Mouse (Mus musculus) kidney, postnatal 0 days (tissue): ENCODE measurements around the gene Slc6a13. TPM values are rescaled to one million over a fixed set of nuclear protein-coding genes. Genes with fewer than 3 reads are reported as not detected.
A peak's percentile ranks its signal among the peaks of the same experiment; 100 is the strongest.

ENCODE experiments used
- ATAC-seq: fragments of 200-750 bp; cut with Nextera tagmentation; replicated peaks from 2 replicates; pipeline ENCODE4 v1.8.0; 2017; ENCODE audit warnings: low read depth, moderate number of reproducible peaks, moderate TSS enrichment, moderate library complexity; ENCODE audit not compliant: low FRiP score
- DNase-seq: peaks from one replicate; pipeline ENCODE4 v3.0.0-alpha.2; 2016; ENCODE audit warnings: low spot score
- H3K27ac ChIP-seq: fragments of 300-500 bp; sonication (generic); 2 replicates; pipeline ENCODE4 v1.5.1; 2014; ENCODE audit warnings: mild to moderate bottlenecking
- H3K27me3 ChIP-seq: fragments of 300-500 bp; sonication (generic); 2 replicates; pipeline ENCODE4 v1.6.1; 2014; ENCODE audit warnings: low read length, mixed read lengths; ENCODE audit not compliant: insufficient read depth
- H3K36me3 ChIP-seq: fragments of 300-500 bp; sonication (generic); 2 replicates; pipeline ENCODE4 v1.6.1; 2014; ENCODE audit warnings: low read length, mixed read lengths; ENCODE audit not compliant: insufficient read depth
- H3K4me1 ChIP-seq: fragments of 300-500 bp; sonication (generic); replicated peaks from 2 replicates; pipeline ENCODE4 v1.6.1; 2014; ENCODE audit warnings: antibody characterized with exemption, low read length, mixed read lengths; ENCODE audit not compliant: insufficient read depth
- H3K4me2 ChIP-seq: fragments of 300-500 bp; sonication (generic); 2 replicates; pipeline ENCODE4 v1.6.1; 2014; ENCODE audit warnings: mild to moderate bottlenecking, low read length, moderate library complexity, mixed read lengths
- H3K4me3 ChIP-seq: fragments of 300-500 bp; sonication (generic); replicated peaks from 2 replicates; pipeline ENCODE4 v1.5.1; 2014; ENCODE audit warnings: low read depth, low read length
- H3K9ac ChIP-seq: fragments of 300-500 bp; sonication (generic); 2 replicates; pipeline ENCODE4 v1.6.1; 2014; ENCODE audit warnings: low read depth, low read length
- H3K9me3 ChIP-seq: fragments of 300-500 bp; sonication (generic); replicated peaks from 2 replicates; pipeline ENCODE4 v1.6.1; 2016; ENCODE audit warnings: low read length, inconsistent platforms, mixed read lengths
- CTCF ChIP-seq: IDR thresholded peaks from 2 replicates; pipeline ENCODE4 v1.5.1; 2016; ENCODE audit warnings: antibody characterized with exemption, low read depth, mild to moderate bottlenecking, moderate library complexity
- WGBS: fragments of 180-500 bp; shearing (Covaris S2); extraction: QIAGEN DNeasy Blood & Tissue Kit; methylation state at CpG from one replicate; pipeline ENCODE4 v1.1.7; 2014; 5-methylcytosine and 5-hydroxymethylcytosine counted together
- polyA plus RNA-seq: library from polyadenylated mRNA; unstranded; fragments of >200 nt; fragmentation: Nextera tagmentation; extraction: Ambion mirVana; gene quantifications from 2 replicates; pipeline ENCODE4 v1.2.1, GENCODE M21; 2015

Slc6a13 gene
- polyA plus RNA-seq, 1 experiment from 2014 or later, result 43.8 TPM

- TF ChIP-seq CTCF, result no peak
- Histone ChIP-seq H3K4me2 (no peak overlapping the region), H3K4me1 (0 out of 2 replicates have a peak, but pooled peaks cover 7% of the 10 kb centered on the region), H3K9me3 (no peaks in the 10 kb centered on the region), H3K27me3 (no peaks in the 10 kb centered on the region), H3K9ac (no peak overlapping the region), H3K36me3 (no peaks in the 10 kb centered on the region), H3K4me3 (no peak overlapping the region), H3K27ac (0 out of 2 replicates have a peak overlapping the region, but pooled peaks have one; percentile 1)
- 50% methylated on average over 9 of the region's 9 CpGs for WGBS
- no peak for ATAC-seq
- DNase-seq, result no peak
Measured at GRCm38 (mm10) chr6:121322381-121323110, 22.5 kb downstream of the Slc6a13 start.

GRCm38 (mm10) chr6:121325298-121325697 lies 25.3 kb downstream of the Slc6a13 start:
- H3K9ac ChIP-seq, result no peak overlapping the region
- no peaks in the 10 kb centered on the region for H3K27me3 ChIP-seq
- H3K4me2 ChIP-seq, result no peak overlapping the region
- H3K4me3 ChIP-seq, result no peak overlapping the region
- no peaks in the 10 kb centered on the region for H3K9me3 ChIP-seq
- H3K27ac ChIP-seq, result no peak overlapping the region
- no peak for DNase-seq
- no peaks in the 10 kb centered on the region for H3K36me3 ChIP-seq
- no peak for ATAC-seq
- 77% methylated on average over 3 of the region's 3 CpGs for WGBS
- no peak for TF ChIP-seq CTCF
- 0 out of 2 replicates have a peak, but pooled peaks cover 7% of the 10 kb centered on the region for H3K4me1 ChIP-seq

- H3K36me3 ChIP-seq, result no peaks in the 10 kb centered on the region
- no peaks in the 10 kb centered on the region for H3K9me3 ChIP-seq
- ATAC-seq (no peak), DNase-seq (no peak)
- 0 out of 2 replicates have a peak, but pooled peaks cover 7% of the 10 kb centered on the region for H3K4me1 ChIP-seq
- H3K27me3 ChIP-seq, result no peaks in the 10 kb centered on the region
- TF ChIP-seq CTCF, result no peak
- no peak overlapping the region for H3K9ac ChIP-seq
- H3K27ac ChIP-seq, result no peak overlapping the region
- H3K4me2 ChIP-seq, result no peak overlapping the region
- WGBS, result 40% methylated on average over 9 of the region's 9 CpGs
- H3K4me3 ChIP-seq, result no peak overlapping the region
Measured at GRCm38 (mm10) chr6:121325740-121326139, 25.7 kb downstream of the Slc6a13 start.

GRCm38 (mm10) chr6:121326486-121327069 lies 26.6 kb downstream of the Slc6a13 start:
- 30% methylated on average over 10 of the region's 10 CpGs for WGBS
- Histone ChIP-seq H3K4me3 (no peak overlapping the region), H3K27me3 (no peaks in the 10 kb centered on the region), H3K9me3 (no peaks in the 10 kb centered on the region), H3K4me2 (no peak overlapping the region), H3K4me1 (0 out of 2 replicates have a peak, but pooled peaks cover 7% of the 10 kb centered on the region), H3K36me3 (no peaks in the 10 kb centered on the region), H3K27ac (no peak overlapping the region), H3K9ac (no peak overlapping the region)
- no peak for TF ChIP-seq CTCF
- ATAC-seq, result no peak
- peak; percentile 34 for DNase-seq

GRCm38 (mm10) chr6:121328417-121328884 lies 28.4 kb downstream of the Slc6a13 start:
- H3K27ac ChIP-seq, result no peak overlapping the region
- no peak overlapping the region for H3K4me3 ChIP-seq
- H3K9me3 ChIP-seq, result no peaks in the 10 kb centered on the region
- no peaks in the 10 kb centered on the region for H3K36me3 ChIP-seq
- TF ChIP-seq CTCF, result no peak
- DNase-seq (no peak), ATAC-seq (no peak)
- no peaks in the 10 kb centered on the region for H3K4me1 ChIP-seq
- H3K27me3 ChIP-seq, result no peaks in the 10 kb centered on the region
- WGBS, result 74% methylated on average over 9 of the region's 9 CpGs
- H3K4me2 ChIP-seq, result no peak overlapping the region
- no peak overlapping the region for H3K9ac ChIP-seq

- peak; percentile 55; the same call in 1 of the 2 replicates for ATAC-seq
- no peaks in the 10 kb centered on the region for H3K9me3 ChIP-seq
- H3K4me3 ChIP-seq, result no peak overlapping the region
- no peak overlapping the region for H3K27ac ChIP-seq
- DNase-seq, result peak; percentile 66
- peak; percentile 34; the same call in 1 of the 2 replicates for TF ChIP-seq CTCF
- WGBS, result 14% methylated on average over 10 of the region's 10 CpGs
- no peaks in the 10 kb centered on the region for H3K4me1 ChIP-seq
- no peaks in the 10 kb centered on the region for H3K27me3 ChIP-seq
- no peak overlapping the region for H3K4me2 ChIP-seq
- H3K36me3 ChIP-seq, result no peaks in the 10 kb centered on the region
- H3K9ac ChIP-seq, result no peak overlapping the region
Measured at GRCm38 (mm10) chr6:121329848-121330508, 30.0 kb downstream of the Slc6a13 start.
